Mouse (Mus musculus) erythroid progenitor cell, adult 5-6 weeks (primary cell): ENCODE data around the gene Sema6b. TPM values are rescaled to one million over a fixed set of nuclear protein-coding genes. Genes with fewer than 3 reads are reported as not detected.
A peak's percentile ranks its signal among the peaks of the same experiment; 100 is the strongest.
"Not testable (repeated sequence)": the region's sequence is repeated elsewhere in the genome, so short reads cannot be mapped to it uniquely, and the experiment has no call there.

Source experiments
- ATAC-seq: replicated peaks from 2 replicates; pipeline ENCODE4 v1.8.0; 2016; ENCODE audit warnings: moderate number of reproducible peaks, mild to moderate bottlenecking, moderate TSS enrichment, inconsistent platforms; ENCODE audit not compliant: poor library complexity, low FRiP score, severe bottlenecking
- total RNA-seq, 2 experiments: library from RNA; stranded (forward) in 1 of 2; stranded (reverse) in 1 of 2; fragments of 150-400 nt in 1 of 2; fragments of 186-747, 209-891 nt in 1 of 2; gene quantifications; 2 replicates each; pipeline versions ENCODE4 v1.2.3 to v1.2.4; 2015 to 2017; ENCODE audit warnings: low replicate concordance in 2 of 2

Gene Sema6b
- total RNA-seq, 2 experiments from 2014 or later = 0.83 TPM; not detected in 1

- ATAC-seq = no peak
Measured at GRCm38 (mm10) chr17:56100811-56101210, 39.3 kb downstream of the Sema6b start.

GRCm38 (mm10) chr17:56098711-56099572 is 41.2 kb downstream of the Sema6b start:
- ATAC-seq = no peak

GRCm38 (mm10) chr17:56098180-56098579 is 42.0 kb downstream of the Sema6b start:
- no peak for ATAC-seq

- no peak for ATAC-seq
Measured at GRCm38 (mm10) chr17:56096883-56097282, 43.3 kb downstream of the Sema6b start.

GRCm38 (mm10) chr17:56092794-56093193 is 47.3 kb downstream of the Sema6b start:
- ATAC-seq = no peak

GRCm38 (mm10) chr17:56092312-56092711 is 47.8 kb downstream of the Sema6b start:
- no peak for ATAC-seq

GRCm38 (mm10) chr17:56080781-56081585 is 59.2 kb downstream of the Sema6b start:
- ATAC-seq = no peak

GRCm38 (mm10) chr17:56079921-56080320 is 60.2 kb downstream of the Sema6b start:
- no peak for ATAC-seq

GRCm38 (mm10) chr17:56078880-56079795 is 61.0 kb downstream of the Sema6b start, which contains the start of gene Hdgfl2:
TSS of gene Hdgfl2 (plus strand) at chr17:56079634.
- peak; percentile 79 for ATAC-seq

GRCm38 (mm10) chr17:56078361-56078760 is 61.8 kb downstream of the Sema6b start:
- ATAC-seq = not testable (repeated sequence)

GRCm38 (mm10) chr17:56077523-56077922 is 62.6 kb downstream of the Sema6b start:
- no peak for ATAC-seq

- peak; percentile 61 for ATAC-seq
Measured at GRCm38 (mm10) chr17:56074827-56075208, 65.3 kb downstream of the Sema6b start, which contains the start of gene Ubxn6. TSS of gene Ubxn6 (minus strand) at chr17:56075028.

- ATAC-seq = peak; percentile 31
Measured at GRCm38 (mm10) chr17:56074097-56074826, 65.9 kb downstream of the Sema6b start.

Other genes with a start within 250 kb of the Sema6b start
- 5.0 and 9.0 TPM in 2 replicates for gene Zfp959, start 248.2 kb downstream of the Sema6b start, total RNA-seq (2015; ENCODE audit: low replicate concordance)
- gene Zfp959, start 248.2 kb downstream of the Sema6b start, total RNA-seq (2017; ENCODE audit: low replicate concordance) = 3.6 and 5.7 TPM in 2 replicates
- 1.4 TPM in 1 of 2 replicates, not detected in the other for gene Zfp119b, start 190.8 kb downstream of the Sema6b start, total RNA-seq (2015; ENCODE audit: low replicate concordance)
- 1.2 and 6.4 TPM in 2 replicates for gene Zfp119b, start 190.8 kb downstream of the Sema6b start, total RNA-seq (2017; ENCODE audit: low replicate concordance)
- gene Ebi3, start 187.7 kb downstream of the Sema6b start, total RNA-seq (2015; ENCODE audit: low replicate concordance) = 5.4 and 6.8 TPM in 2 replicates
- gene Ebi3, start 187.7 kb downstream of the Sema6b start, total RNA-seq (2017; ENCODE audit: low replicate concordance) = 4.0 and 16.4 TPM in 2 replicates
- gene Yju2, start 181.2 kb downstream of the Sema6b start, total RNA-seq (2015; ENCODE audit: low replicate concordance) = 3.8 and 5.4 TPM in 2 replicates
- gene Yju2, start 181.2 kb downstream of the Sema6b start, total RNA-seq (2017; ENCODE audit: low replicate concordance) = 1.7 and 5.4 TPM in 2 replicates
- gene Shd, start 169.9 kb downstream of the Sema6b start, total RNA-seq (2015; ENCODE audit: low replicate concordance) = not detected in 2 replicates
- not detected in 2 replicates for gene Shd, start 169.9 kb downstream of the Sema6b start, total RNA-seq (2017; ENCODE audit: low replicate concordance)
- gene Fsd1, start 153.8 kb downstream of the Sema6b start, total RNA-seq (2015; ENCODE audit: low replicate concordance) = not detected in 2 replicates
- not detected in 2 replicates for gene Fsd1, start 153.8 kb downstream of the Sema6b start, total RNA-seq (2017; ENCODE audit: low replicate concordance)
- gene Stap2, start 134.8 kb downstream of the Sema6b start, total RNA-seq (2015; ENCODE audit: low replicate concordance) = not detected in 2 replicates
- 0.98 TPM in 1 of 2 replicates, not detected in the other for gene Stap2, start 134.8 kb downstream of the Sema6b start, total RNA-seq (2017; ENCODE audit: low replicate concordance)
- 4.0 and 6.7 TPM in 2 replicates for gene Mpnd, start 134.6 kb downstream of the Sema6b start, total RNA-seq (2015; ENCODE audit: low replicate concordance)
- 2.3 and 35.3 TPM in 2 replicates for gene Mpnd, start 134.6 kb downstream of the Sema6b start, total RNA-seq (2017; ENCODE audit: low replicate concordance)
- 14.4 and 14.7 TPM in 2 replicates for gene Sh3gl1, start 103.7 kb downstream of the Sema6b start, total RNA-seq (2015; ENCODE audit: low replicate concordance)
- 27.6 and 28.1 TPM in 2 replicates for gene Sh3gl1, start 103.7 kb downstream of the Sema6b start, total RNA-seq (2017; ENCODE audit: low replicate concordance)
- 26.4 and 28.1 TPM in 2 replicates for gene Chaf1a, start 99.9 kb downstream of the Sema6b start, total RNA-seq (2015; ENCODE audit: low replicate concordance)
- 32.6 and 39.0 TPM in 2 replicates for gene Chaf1a, start 99.9 kb downstream of the Sema6b start, total RNA-seq (2017; ENCODE audit: low replicate concordance)
- gene Ubxn6, start 65.3 kb downstream of the Sema6b start, total RNA-seq (2015; ENCODE audit: low replicate concordance) = 4.7 and 8.4 TPM in 2 replicates
- 1.9 and 5.6 TPM in 2 replicates for gene Ubxn6, start 65.3 kb downstream of the Sema6b start, total RNA-seq (2017; ENCODE audit: low replicate concordance)
- gene Hdgfl2, start 60.7 kb downstream of the Sema6b start, total RNA-seq (2015; ENCODE audit: low replicate concordance) = 36.5 and 71.4 TPM in 2 replicates
- gene Hdgfl2, start 60.7 kb downstream of the Sema6b start, total RNA-seq (2017; ENCODE audit: low replicate concordance) = 125 and 144 TPM in 2 replicates
- gene Plin4, start 30.5 kb downstream of the Sema6b start, total RNA-seq (2015; ENCODE audit: low replicate concordance) = not detected in 2 replicates
- gene Plin4, start 30.5 kb downstream of the Sema6b start, total RNA-seq (2017; ENCODE audit: low replicate concordance) = not detected in 2 replicates
- not detected in 2 replicates for gene Plin5, start 22.7 kb downstream of the Sema6b start, total RNA-seq (2015; ENCODE audit: low replicate concordance)
- gene Plin5, start 22.7 kb downstream of the Sema6b start, total RNA-seq (2017; ENCODE audit: low replicate concordance) = not detected in 2 replicates
- 1.7 and 8.6 TPM in 2 replicates for gene Lrg1, start 18.3 kb downstream of the Sema6b start, total RNA-seq (2015; ENCODE audit: low replicate concordance)
- gene Lrg1, start 18.3 kb downstream of the Sema6b start, total RNA-seq (2017; ENCODE audit: low replicate concordance) = 3.9 and 6.9 TPM in 2 replicates
- 1.3 and 1.4 TPM in 2 replicates for gene Tnfaip8l1, start 22.1 kb upstream of the Sema6b start, total RNA-seq (2015; ENCODE audit: low replicate concordance)
- 0.26 and 1.6 TPM in 2 replicates for gene Tnfaip8l1, start 22.1 kb upstream of the Sema6b start, total RNA-seq (2017; ENCODE audit: low replicate concordance)
- 9.6 and 11.2 TPM in 2 replicates for gene Mydgf, start 43.6 kb upstream of the Sema6b start, total RNA-seq (2015; ENCODE audit: low replicate concordance)
- 5.6 and 6.8 TPM in 2 replicates for gene Mydgf, start 43.6 kb upstream of the Sema6b start, total RNA-seq (2017; ENCODE audit: low replicate concordance)
- 5.8 and 11.7 TPM in 2 replicates for gene Dpp9, start 78.6 kb upstream of the Sema6b start, total RNA-seq (2015; ENCODE audit: low replicate concordance)
- gene Dpp9, start 78.6 kb upstream of the Sema6b start, total RNA-seq (2017; ENCODE audit: low replicate concordance) = 6.5 and 8.9 TPM in 2 replicates
- gene Fem1a, start 116.5 kb upstream of the Sema6b start, total RNA-seq (2015; ENCODE audit: low replicate concordance) = 7.2 and 8.4 TPM in 2 replicates
- gene Fem1a, start 116.5 kb upstream of the Sema6b start, total RNA-seq (2017; ENCODE audit: low replicate concordance) = 5.7 and 7.6 TPM in 2 replicates
- 4.0 and 4.6 TPM in 2 replicates for gene Ticam1, start 136.4 kb upstream of the Sema6b start, total RNA-seq (2015; ENCODE audit: low replicate concordance)
- 1.4 and 2.6 TPM in 2 replicates for gene Ticam1, start 136.4 kb upstream of the Sema6b start, total RNA-seq (2017; ENCODE audit: low replicate concordance)
- 2.2 and 2.5 TPM in 2 replicates for gene Plin3, start 152.5 kb upstream of the Sema6b start, total RNA-seq (2015; ENCODE audit: low replicate concordance)
- 5.6 and 6.7 TPM in 2 replicates for gene Plin3, start 152.5 kb upstream of the Sema6b start, total RNA-seq (2017; ENCODE audit: low replicate concordance)
- gene Arrdc5, start 159.9 kb upstream of the Sema6b start, total RNA-seq (2015; ENCODE audit: low replicate concordance) = not detected in 2 replicates
- gene Arrdc5, start 159.9 kb upstream of the Sema6b start, total RNA-seq (2017; ENCODE audit: low replicate concordance) = not detected in 2 replicates
- 86.9 and 122 TPM in 2 replicates for gene Uhrf1, start 163.0 kb upstream of the Sema6b start, total RNA-seq (2015; ENCODE audit: low replicate concordance)
- 178 and 179 TPM in 2 replicates for gene Uhrf1, start 163.0 kb upstream of the Sema6b start, total RNA-seq (2017; ENCODE audit: low replicate concordance)
- 3.4 and 18.0 TPM in 2 replicates for gene Kdm4b, start 185.7 kb upstream of the Sema6b start, total RNA-seq (2015; ENCODE audit: low replicate concordance)
- 3.4 and 8.5 TPM in 2 replicates for gene Kdm4b, start 185.7 kb upstream of the Sema6b start, total RNA-seq (2017; ENCODE audit: low replicate concordance)